Mouse (Mus musculus): ENCODE measurements around the gene Rbp2.

Gene Rbp2

DNA sequence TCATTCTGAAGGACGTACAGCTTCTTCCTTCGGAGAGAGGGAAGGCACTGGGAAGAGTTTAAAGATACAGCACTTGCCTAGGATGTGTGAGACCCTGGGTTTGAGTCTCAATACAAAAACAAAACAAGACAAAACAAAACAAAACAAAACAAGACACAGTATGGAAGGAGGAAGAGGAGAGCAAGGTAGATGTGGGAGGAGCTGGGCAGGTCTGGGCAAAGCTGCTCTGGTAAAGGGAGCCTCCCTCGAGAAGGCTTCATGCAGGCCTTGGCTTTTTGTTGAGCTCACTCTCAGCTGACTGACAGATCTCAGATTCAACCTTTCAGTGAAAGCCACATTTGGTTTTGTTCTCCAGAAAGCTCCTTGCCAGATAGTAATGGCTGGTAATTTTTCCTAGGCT is at the start of gene Rbp2:
Rbp2 (plus strand) TSS at position 301 of the 400 bp plus-strand sequence.
- Histone ChIP-seq H3K4me3 (replicated peaks; ENCODE audit: low read length) (no peak within 1 kb of the TSS), H3K27me3 (ENCODE audit: insufficient read depth, low read length) (no peaks in the 10 kb centered on the region), H3K4me1 (replicated peaks; ENCODE audit: low read depth, low read length) (no peaks in the 10 kb centered on the region), H3K36me3 (ENCODE audit: insufficient read depth, low read length) (no peaks in the 10 kb centered on the region), H3K9me3 (ENCODE audit: low read length) (no peaks in the 10 kb centered on the region)
- no peak for TF ChIP-seq POU5F1 (IDR thresholded peaks at IDR 0.05; ENCODE audit: borderline replicate concordance, low read length)
- no peak for TF ChIP-seq CTCF (conservative IDR thresholded peaks at IDR 0.05; ENCODE audit: low read length)
- TF ChIP-seq NANOG (IDR thresholded peaks at IDR 0.05; ENCODE audit: borderline replicate concordance, low read length), result no peak

DNA sequence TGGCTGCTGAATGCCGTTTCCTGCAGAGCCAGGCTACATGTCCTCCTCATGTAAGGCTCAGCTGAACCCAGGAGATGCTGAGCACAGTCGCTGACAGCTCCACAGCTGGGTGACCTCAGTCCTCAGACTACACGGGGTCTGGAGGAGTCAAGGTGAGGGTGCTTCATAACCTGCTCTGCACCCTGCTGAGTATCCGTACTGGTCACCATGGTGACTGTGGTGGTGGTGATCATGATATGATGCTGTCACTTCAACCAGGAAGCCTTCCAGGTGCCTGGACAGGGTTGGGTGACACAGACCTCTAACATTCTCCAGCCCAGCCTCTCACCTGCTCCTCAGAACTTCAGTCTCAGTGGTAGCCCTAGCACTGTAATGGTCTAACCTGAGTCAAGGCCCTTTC is 48.1 kb upstream of the Rbp2 start:
- Histone ChIP-seq H3K4me3 (replicated peaks; ENCODE audit: low read length) (no peak overlapping the region), H3K27me3 (ENCODE audit: insufficient read depth, low read length) (peaks cover 22% of the 10 kb centered on the region), H3K4me1 (replicated peaks; ENCODE audit: low read depth, low read length) (peaks cover 20% of the 10 kb centered on the region), H3K9me3 (ENCODE audit: low read length) (no peaks in the 10 kb centered on the region), H3K36me3 (ENCODE audit: insufficient read depth, low read length) (no peaks in the 10 kb centered on the region)
- TF ChIP-seq CTCF (conservative IDR thresholded peaks at IDR 0.05; ENCODE audit: low read length) (no peak), POU5F1 (IDR thresholded peaks at IDR 0.05; ENCODE audit: borderline replicate concordance, low read length) (no peak), NANOG (IDR thresholded peaks at IDR 0.05; ENCODE audit: borderline replicate concordance, low read length) (no peak)

DNA sequence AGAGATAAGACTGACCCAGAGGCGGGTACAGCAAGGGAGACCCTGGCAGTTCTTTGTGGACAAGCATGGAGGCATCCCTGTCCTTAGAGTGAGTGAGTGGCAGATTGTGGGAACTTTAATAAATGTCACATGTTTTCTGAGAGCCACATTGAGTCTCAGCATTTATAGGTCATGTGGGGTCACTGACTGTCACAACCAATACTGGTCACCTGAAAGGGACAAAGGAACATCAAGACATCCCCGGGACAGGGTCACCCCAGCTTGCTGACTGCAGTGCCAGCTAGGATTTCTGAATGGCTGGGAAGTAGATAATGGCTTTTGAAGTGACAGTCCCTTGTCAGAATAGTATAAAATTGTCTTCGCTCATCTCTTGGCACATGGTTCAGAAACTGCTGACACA is 46.8 kb upstream of the Rbp2 start:
- Histone ChIP-seq H3K4me1 (replicated peaks; ENCODE audit: low read depth, low read length) (peaks cover 7% of the 10 kb centered on the region), H3K27me3 (ENCODE audit: insufficient read depth, low read length) (peaks cover 22% of the 10 kb centered on the region), H3K9me3 (ENCODE audit: low read length) (no peaks in the 10 kb centered on the region), H3K36me3 (ENCODE audit: insufficient read depth, low read length) (no peaks in the 10 kb centered on the region), H3K4me3 (replicated peaks; ENCODE audit: low read length) (no peak overlapping the region)
- TF ChIP-seq CTCF (conservative IDR thresholded peaks at IDR 0.05; ENCODE audit: low read length) (no peak), POU5F1 (IDR thresholded peaks at IDR 0.05; ENCODE audit: borderline replicate concordance, low read length) (no peak), NANOG (IDR thresholded peaks at IDR 0.05; ENCODE audit: borderline replicate concordance, low read length) (no peak)

DNA sequence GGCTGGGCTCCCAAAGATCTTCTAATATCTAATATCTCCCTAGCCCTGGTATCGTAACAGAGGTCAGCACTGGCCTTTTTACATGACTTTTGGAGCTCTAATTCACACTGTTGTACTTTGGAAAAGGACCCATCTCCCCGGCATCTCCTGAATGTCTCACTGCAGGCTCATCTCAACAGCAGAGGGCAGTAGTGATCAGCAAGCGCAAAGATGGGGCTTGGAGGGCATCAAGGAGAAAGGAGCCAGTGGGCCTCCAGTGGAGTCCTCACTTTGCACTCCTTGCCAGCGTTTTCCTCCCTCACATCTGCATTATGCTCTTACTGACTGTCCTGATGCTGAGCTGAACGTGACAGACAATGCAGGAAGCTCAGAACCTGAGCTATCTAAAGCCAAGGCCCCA is 43.3 kb upstream of the Rbp2 start:
- TF ChIP-seq NANOG (IDR thresholded peaks at IDR 0.05; ENCODE audit: borderline replicate concordance, low read length) (no peak), CTCF (conservative IDR thresholded peaks at IDR 0.05; ENCODE audit: low read length) (peak; percentile 56)
- Histone ChIP-seq H3K4me3 (replicated peaks; ENCODE audit: low read length) (no peak overlapping the region), H3K9me3 (ENCODE audit: low read length) (no peaks in the 10 kb centered on the region), H3K4me1 (replicated peaks; ENCODE audit: low read depth, low read length) (no peaks in the 10 kb centered on the region), H3K27me3 (ENCODE audit: insufficient read depth, low read length) (peaks cover 5% of the 10 kb centered on the region), H3K36me3 (ENCODE audit: insufficient read depth, low read length) (no peaks in the 10 kb centered on the region)

DNA sequence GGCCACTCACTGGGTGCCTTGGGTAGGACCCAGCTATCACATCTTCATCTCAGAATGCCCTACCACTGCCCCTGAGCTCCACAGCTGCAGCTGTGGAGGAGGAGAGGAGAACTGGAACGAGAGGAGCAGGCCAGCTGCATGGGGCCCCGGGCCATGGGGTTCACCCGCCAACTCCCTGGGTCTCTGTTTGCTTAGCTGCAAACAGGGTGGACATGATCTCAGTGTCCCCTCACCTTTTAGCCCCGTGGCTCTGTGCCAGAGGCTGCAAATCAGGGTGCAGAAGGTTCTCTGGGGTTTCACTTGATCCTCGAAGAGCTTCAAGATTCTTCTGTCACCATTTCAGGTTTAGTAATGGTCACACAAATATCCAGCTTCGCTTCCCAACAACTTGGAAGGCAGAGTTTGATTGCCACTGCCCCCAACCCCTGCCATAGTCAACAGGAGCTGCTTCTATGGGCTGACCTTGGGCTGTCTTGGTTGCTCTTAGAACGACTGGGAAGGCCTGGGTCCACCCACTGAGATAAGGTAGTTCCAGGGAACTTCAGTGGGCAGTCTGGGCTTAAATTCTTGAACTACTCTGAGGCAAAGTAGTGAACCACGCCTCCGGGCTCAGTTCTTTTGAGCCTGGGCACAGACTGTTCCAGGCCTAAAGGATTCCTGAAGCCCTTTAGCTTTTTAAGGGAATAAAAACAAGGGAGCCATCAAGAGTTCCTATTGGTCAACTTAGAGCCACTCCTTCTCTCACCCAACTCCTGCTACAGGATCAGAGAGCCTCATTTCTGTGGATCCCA is 40.4 kb upstream of the Rbp2 start:
- Histone ChIP-seq H3K27me3 (ENCODE audit: insufficient read depth, low read length) (peaks cover 5% of the 10 kb centered on the region), H3K4me3 (replicated peaks; ENCODE audit: low read length) (no peak overlapping the region), H3K36me3 (ENCODE audit: insufficient read depth, low read length) (no peaks in the 10 kb centered on the region), H3K4me1 (replicated peaks; ENCODE audit: low read depth, low read length) (no peaks in the 10 kb centered on the region), H3K9me3 (ENCODE audit: low read length) (no peaks in the 10 kb centered on the region)
- TF ChIP-seq POU5F1 (IDR thresholded peaks at IDR 0.05; ENCODE audit: borderline replicate concordance, low read length) (no peak), NANOG (IDR thresholded peaks at IDR 0.05; ENCODE audit: borderline replicate concordance, low read length) (no peak), CTCF (conservative IDR thresholded peaks at IDR 0.05; ENCODE audit: low read length) (no peak)

DNA sequence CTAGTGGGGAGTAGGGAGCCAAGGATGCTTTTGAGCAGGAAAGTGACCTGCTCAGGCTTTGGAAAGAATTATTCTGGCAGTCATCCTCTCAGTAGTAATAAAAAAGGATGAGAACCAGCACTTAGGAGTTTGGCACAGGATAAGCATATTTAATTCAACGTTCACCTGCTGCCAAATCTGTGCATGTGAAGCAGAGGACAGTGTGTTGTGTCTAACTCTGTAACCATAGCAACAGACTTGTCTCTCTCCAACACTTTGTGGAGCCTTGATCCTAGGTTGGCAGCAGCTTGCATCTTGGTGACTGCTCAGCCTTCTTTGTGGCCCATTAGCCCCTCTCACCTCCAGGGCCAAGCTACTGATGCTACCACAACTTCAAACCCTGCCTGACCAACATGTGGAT is 34.9 kb upstream of the Rbp2 start:
- H3K4me1 ChIP-seq (replicated peaks; ENCODE audit: low read depth, low read length), result no peaks in the 10 kb centered on the region
- TF ChIP-seq NANOG (IDR thresholded peaks at IDR 0.05; ENCODE audit: borderline replicate concordance, low read length) (no peak), CTCF (conservative IDR thresholded peaks at IDR 0.05; ENCODE audit: low read length) (no peak), POU5F1 (IDR thresholded peaks at IDR 0.05; ENCODE audit: borderline replicate concordance, low read length) (no peak)
- H3K9me3 ChIP-seq (ENCODE audit: low read length), result no peaks in the 10 kb centered on the region
- H3K27me3 ChIP-seq (ENCODE audit: insufficient read depth, low read length), result no peaks in the 10 kb centered on the region
- H3K36me3 ChIP-seq (ENCODE audit: insufficient read depth, low read length), result no peaks in the 10 kb centered on the region
- H3K4me3 ChIP-seq (replicated peaks; ENCODE audit: low read length), result no peak overlapping the region

DNA sequence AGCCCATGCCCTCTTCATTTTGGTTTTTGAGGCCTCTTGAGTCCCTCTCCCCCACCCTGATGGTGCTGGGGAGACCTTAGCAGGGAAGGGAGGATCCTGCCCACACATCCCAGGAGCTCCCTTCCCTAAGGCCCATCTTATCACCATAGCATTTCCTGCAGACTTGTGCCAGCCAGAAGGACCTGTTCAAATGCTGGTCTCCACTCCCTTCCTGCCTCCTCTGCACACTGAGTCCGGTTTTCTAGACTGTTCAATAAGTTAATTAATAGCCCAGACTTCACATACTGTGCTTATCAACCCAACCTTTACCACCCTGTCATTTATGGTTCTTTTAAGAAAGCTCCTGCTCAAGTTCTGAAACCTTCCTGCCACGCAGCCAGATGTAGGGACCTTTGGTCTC is 19.2 kb upstream of the Rbp2 start:
- Histone ChIP-seq H3K4me3 (replicated peaks; ENCODE audit: low read length) (no peak overlapping the region), H3K4me1 (replicated peaks; ENCODE audit: low read depth, low read length) (no peaks in the 10 kb centered on the region), H3K27me3 (ENCODE audit: insufficient read depth, low read length) (no peaks in the 10 kb centered on the region), H3K36me3 (ENCODE audit: insufficient read depth, low read length) (no peaks in the 10 kb centered on the region), H3K9me3 (ENCODE audit: low read length) (peaks cover 9% of the 10 kb centered on the region)
- TF ChIP-seq NANOG (IDR thresholded peaks at IDR 0.05; ENCODE audit: borderline replicate concordance, low read length) (no peak), CTCF (conservative IDR thresholded peaks at IDR 0.05; ENCODE audit: low read length) (no peak), POU5F1 (IDR thresholded peaks at IDR 0.05; ENCODE audit: borderline replicate concordance, low read length) (no peak)

DNA sequence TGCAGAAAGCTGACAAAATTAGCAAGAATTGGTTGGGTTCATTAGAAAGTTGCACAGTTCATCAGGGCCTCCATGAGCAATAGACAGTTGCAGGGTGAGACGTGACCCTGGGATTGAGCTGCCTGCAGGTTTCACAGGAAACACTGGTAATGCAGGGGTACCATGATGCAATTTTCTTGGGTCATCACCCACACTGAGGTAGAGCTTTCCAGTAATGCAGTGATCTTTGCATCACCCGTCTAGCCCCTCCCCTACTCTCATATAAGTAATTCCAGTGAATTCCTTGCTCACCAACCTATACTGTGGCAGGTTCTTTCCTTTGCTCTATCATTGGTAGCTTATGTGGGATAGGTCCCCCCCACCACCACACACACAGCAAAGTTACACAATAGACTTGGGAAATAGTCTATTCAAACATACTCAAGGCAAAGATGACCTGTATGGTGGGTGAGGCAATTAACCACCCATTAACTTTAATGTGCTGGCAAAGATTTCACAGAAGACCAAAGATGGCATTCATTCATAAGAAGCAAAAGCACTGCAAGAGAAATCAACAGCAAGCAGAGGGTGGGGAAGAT is 5.7 kb upstream of the Rbp2 start:
- H3K9me3 ChIP-seq (ENCODE audit: low read length), result no peaks in the 10 kb centered on the region
- TF ChIP-seq POU5F1 (IDR thresholded peaks at IDR 0.05; ENCODE audit: borderline replicate concordance, low read length) (no peak), CTCF (conservative IDR thresholded peaks at IDR 0.05; ENCODE audit: low read length) (no peak), NANOG (IDR thresholded peaks at IDR 0.05; ENCODE audit: borderline replicate concordance, low read length) (no peak)
- H3K27me3 ChIP-seq (ENCODE audit: insufficient read depth, low read length), result no peaks in the 10 kb centered on the region
- no peaks in the 10 kb centered on the region for H3K36me3 ChIP-seq (ENCODE audit: insufficient read depth, low read length)
- H3K4me3 ChIP-seq (replicated peaks; ENCODE audit: low read length), result no peak overlapping the region
- H3K4me1 ChIP-seq (replicated peaks; ENCODE audit: low read depth, low read length), result no peaks in the 10 kb centered on the region
